Mouse (Mus musculus) lung, adult 2 months (tissue): ENCODE measurements around the gene Rae1.

Experiments used
- CTCF ChIP-seq: fragments of 200-500 bp; IDR thresholded peaks from 2 replicates; pipeline ENCODE4 v1.5.1; 2011; ENCODE audit warnings: mild to moderate bottlenecking, low read length, control low read depth; ENCODE audit not compliant: insufficient read depth
- POLR2A ChIP-seq: fragments of 200-500 bp; IDR thresholded peaks from 2 replicates; pipeline ENCODE4 v1.6.1; 2011; ENCODE audit warnings: low read depth, mild to moderate bottlenecking, control low read depth, low read length, borderline replicate concordance; ENCODE audit errors: extremely low read depth

GRCm38 (mm10) chr2:172966480-172966879 is 33.4 kb upstream of the Rae1 start:
- TF ChIP-seq POLR2A (no peak), CTCF (no peak)
